Mouse (Mus musculus) embryonic fibroblast, embryonic 13.5 days (primary cell): ENCODE measurements around the gene Slc35b2.

Experiments
- CTCF ChIP-seq: IDR thresholded peaks from 2 replicates; pipeline ENCODE4 v1.5.1; 2011; ENCODE audit warnings: mild to moderate bottlenecking, control low read depth, low read length, moderate library complexity, borderline replicate concordance; ENCODE audit not compliant: insufficient read depth
- POLR2A ChIP-seq: IDR thresholded peaks from 2 replicates; pipeline ENCODE4 v1.6.1; 2011; ENCODE audit warnings: low read depth, mild to moderate bottlenecking, control low read depth, low read length, moderate library complexity

DNA sequence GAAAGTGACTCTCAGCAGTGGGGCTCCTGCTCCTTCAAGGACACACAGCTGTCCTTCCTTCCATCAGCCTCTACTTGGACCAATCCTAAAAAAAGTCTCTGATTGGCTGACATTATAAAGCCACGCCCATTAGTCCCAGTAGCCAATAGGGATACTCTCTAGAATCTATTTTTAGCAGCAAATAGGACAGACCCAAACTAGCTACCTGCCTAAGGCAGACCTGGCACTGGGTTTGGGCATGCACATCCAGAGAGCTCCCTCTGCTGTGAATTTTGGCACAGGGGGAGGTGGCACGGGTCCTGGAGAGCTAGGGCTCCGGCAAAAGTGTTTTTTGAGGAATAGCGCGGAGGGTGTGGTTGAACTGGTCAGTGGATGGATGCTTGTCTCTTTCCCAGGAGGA, 37.1 kb upstream of the Slc35b2 start:
- no peak for TF ChIP-seq CTCF
- TF ChIP-seq POLR2A = no peak
